In the genomic region with DNA sequence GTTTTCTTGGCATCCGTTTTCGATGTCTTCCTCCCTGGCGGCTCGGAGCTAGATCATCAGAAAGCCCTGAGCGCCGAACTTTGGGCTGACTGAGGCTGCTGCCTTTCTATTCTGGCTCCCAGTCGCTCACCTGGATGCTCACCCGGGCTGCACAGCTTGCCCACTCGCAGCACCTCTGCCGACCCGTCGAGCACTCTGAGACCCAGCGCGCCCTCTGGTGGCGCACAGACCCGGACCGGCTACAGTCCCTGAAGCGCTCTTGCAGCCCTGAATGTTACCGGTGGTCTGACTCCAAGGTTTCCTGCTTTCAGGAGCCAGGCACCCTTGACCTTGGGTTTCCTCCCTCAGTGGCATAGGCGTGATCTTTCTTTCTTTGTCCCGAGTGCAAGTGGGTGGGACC, we compare ENCODE assay signal across 8 mouse cellular contexts. TPM values are rescaled to one million over a fixed set of nuclear protein-coding genes. Genes with fewer than 3 reads are reported as not detected.
A peak's percentile ranks its signal among the peaks of the same experiment; 100 is the strongest.
DNase-seq lines count a peak whose midpoint lies in the region; ATAC-seq and TF ChIP-seq lines count a peak whose summit lies in the region.

No protein-coding gene starts in this region.

- TF ChIP-seq CTCF in ES-Bruce4 (IDR thresholded peaks at IDR 0.05; ENCODE audit: low read depth, low read length): peak; percentile 94
- TF ChIP-seq CTCF in lung, postnatal 0 days (IDR thresholded peaks at IDR 0.05): peak; percentile 92

- H3K4me2 ChIP-seq in hindbrain, embryonic 11.5 days (replicated peaks; ENCODE audit: low read depth, low read length): peak overlapping the region; percentile 17; the same call in 1 of the 2 replicates
- H3K4me2 ChIP-seq in lung, postnatal 0 days (replicated peaks; ENCODE audit: low read depth, low read length): peak overlapping the region; percentile 48

- no peaks in the 10 kb centered on the region for H3K9me3 ChIP-seq in ES-Bruce4 (replicated peaks; ENCODE audit: control insufficient read depth, insufficient read depth, low read length, poor library complexity, severe bottlenecking)
- no peaks in the 10 kb centered on the region for H3K9me3 ChIP-seq in hindbrain, embryonic 11.5 days (ENCODE audit: control insufficient read depth, low read length)
- no peaks in the 10 kb centered on the region for H3K9me3 ChIP-seq in lung, postnatal 0 days (ENCODE audit: low read length)

- no peaks in the 10 kb centered on the region for H3K36me3 ChIP-seq in ES-Bruce4 (ENCODE audit: control insufficient read depth, insufficient read depth, low read length, poor library complexity, severe bottlenecking)
- no peaks in the 10 kb centered on the region for H3K36me3 ChIP-seq in hindbrain, embryonic 11.5 days (ENCODE audit: control insufficient read depth, insufficient read depth, low read length)
- no peaks in the 10 kb centered on the region for H3K36me3 ChIP-seq in lung, postnatal 0 days (ENCODE audit: insufficient read depth, low read length)

- 0 out of 2 replicates have a peak, but pooled peaks have one; percentile 65 for ATAC-seq in frontal cortex, adult (ENCODE audit: low TSS enrichment)
- ATAC-seq in hindbrain, embryonic 11.5 days (ENCODE audit: low FRiP score): no peak; the same call in 1 of the 2 replicates
- ATAC-seq in lung, postnatal 0 days: peak; percentile 61

- TF ChIP-seq POLR2A in ES-Bruce4 (IDR thresholded peaks at IDR 0.05; ENCODE audit: insufficient read depth, low read length): no peak

- no peak overlapping the region for H3K27ac ChIP-seq in ES-Bruce4 (ENCODE audit: insufficient read depth, low read length)
- no peak overlapping the region for H3K27ac ChIP-seq in hindbrain, embryonic 11.5 days (ENCODE audit: low read depth, low read length)
- no peak overlapping the region for H3K27ac ChIP-seq in lung, postnatal 0 days (ENCODE audit: low read length)

- H3K9ac ChIP-seq in ES-Bruce4 (ENCODE audit: low read depth, poor library complexity, severe bottlenecking): no peak overlapping the region
- H3K9ac ChIP-seq in hindbrain, embryonic 11.5 days (ENCODE audit: low read depth, low read length): no peak overlapping the region
- H3K9ac ChIP-seq in lung, postnatal 0 days (replicated peaks; ENCODE audit: low read depth): no peak overlapping the region

- TF ChIP-seq EP300 in ES-Bruce4 (IDR thresholded peaks at IDR 0.05; ENCODE audit: insufficient read depth, low read depth, low read length): no peak
- no peak for TF ChIP-seq EP300 in lung, postnatal 0 days (IDR thresholded peaks at IDR 0.05)

- H3K4me1 ChIP-seq in ES-Bruce4 (ENCODE audit: control insufficient read depth, insufficient read depth, low read length): peaks cover 2% of the 10 kb centered on the region
- no peaks in the 10 kb centered on the region for H3K4me1 ChIP-seq in hindbrain, embryonic 11.5 days (replicated peaks; ENCODE audit: control insufficient read depth, insufficient read depth, low read length)
- H3K4me1 ChIP-seq in lung, postnatal 0 days (ENCODE audit: insufficient read depth, low read depth, low read length): no peaks in the 10 kb centered on the region

- no peaks in the 10 kb centered on the region for H3K27me3 ChIP-seq in ES-Bruce4 (ENCODE audit: control insufficient read depth, insufficient read depth, low read length, poor library complexity, severe bottlenecking)
- H3K27me3 ChIP-seq in hindbrain, embryonic 11.5 days (ENCODE audit: control insufficient read depth, insufficient read depth, low read length): no peaks in the 10 kb centered on the region
- H3K27me3 ChIP-seq in lung, postnatal 0 days (replicated peaks; ENCODE audit: insufficient read depth, low read length): no peaks in the 10 kb centered on the region

- 9% methylated on average over 21 of the region's 21 CpGs for WGBS in hindbrain, embryonic 11.5 days
- 2% methylated on average over 21 of the region's 21 CpGs for WGBS in lung, postnatal 0 days

- DNase-seq in cerebellum, adult 18-20 months: peak; percentile 79 to 89
- peak; percentile 91 for DNase-seq in hindbrain, embryonic 11.5 days (ENCODE audit: low spot score)
- DNase-seq in layer of hippocampus, postnatal 10 days (ENCODE audit: low spot score in 2 of 2): peak; percentile 76 to 85
- DNase-seq in lung, postnatal 0 days (ENCODE audit: low spot score): peak; percentile 71
- peak; percentile 65 for DNase-seq in retina, adult 2 months (ENCODE audit: low read depth, low spot score)
- peak; percentile 76 for DNase-seq in thymus, postnatal 25 days

- peak overlapping the region; percentile 18; the same call in 1 of the 2 replicates for H3K4me3 ChIP-seq in ES-Bruce4 (ENCODE audit: low read depth, low read length)
- no peak overlapping the region for H3K4me3 ChIP-seq in hindbrain, embryonic 11.5 days (ENCODE audit: low read depth, low read length)
- no peak overlapping the region for H3K4me3 ChIP-seq in lung, postnatal 0 days (ENCODE audit: low read depth, low read length)

RNA-seq across cellular contexts. Expression of gene Esrrb, which starts 41.8 kb away (rescaled TPM):
- polyA plus RNA-seq in ES-Bruce4 (2011; ENCODE audit: insufficient read depth, insufficient read length, low read depth, missing spikeins): 149 and 152 TPM in 2 replicates
- 0.78 and 0.91 TPM in 2 replicates for polyA plus RNA-seq in hindbrain, embryonic 11.5 days (2014; fragmentation: Nextera tagmentation; extraction: Ambion mirVana)
- under 1 TPM; 0.46 to 0.78 TPM for total RNA-seq in layer of hippocampus, postnatal 10 days (2021)
- polyA plus RNA-seq in lung, postnatal 0 days (2015; fragmentation: Nextera tagmentation; extraction: Ambion mirVana): 0.07 and 0.10 TPM in 2 replicates

Comparison
In these comparisons a context has a peak if more than half of its experiments do, and no peak if none do; other contexts are left out.
1. RNA of gene Esrrb, which starts 41.8 kb away (polyA plus RNA-seq): 149 to 152 TPM in ES-Bruce4; 0.78 to 0.91 TPM in hindbrain, embryonic 11.5 days and 0.07 to 0.10 TPM in lung, postnatal 0 days; every median in the first group is over 10 times any median in the second.
2. Peak in every context shown above with its lines, with median percentiles within 50 percentile points of each other: DNase-seq.